Mouse (Mus musculus) bone marrow macrophage, adult 2 months (primary cell): Measurements from ENCODE around the gene Icam4.

Experiments
- CTCF ChIP-seq: IDR thresholded peaks from 2 replicates; pipeline ENCODE4 v1.5.1; 2012; ENCODE audit warnings: low read depth, mild to moderate bottlenecking, low read length, moderate library complexity
- POLR2A ChIP-seq: IDR thresholded peaks from 2 replicates; pipeline ENCODE4 v1.6.1; 2012; ENCODE audit warnings: mild to moderate bottlenecking, low read depth, low read length, borderline replicate concordance

GRCm38 (mm10) chr9:20993165-20993898, 35.8 kb upstream of the Icam4 start:
- no peak for TF ChIP-seq POLR2A
- TF ChIP-seq CTCF, result no peak
